Mouse (Mus musculus) lung, adult 2 months (tissue): ENCODE measurements around the gene Mmd2. TPM values are rescaled to one million over a fixed set of nuclear protein-coding genes. Genes with fewer than 3 reads are reported as not detected.

Experiments used
- DNase-seq: peaks from one replicate; pipeline ENCODE4 v3.0.0; 2022
- H3K4me1 ChIP-seq: fragments of 200-500 bp; 2 replicates; pipeline ENCODE4 v1.6.1; 2011; ENCODE audit warnings: low read length; ENCODE audit not compliant: control insufficient read depth, insufficient read depth
- H3K4me3 ChIP-seq: fragments of 200-500 bp; replicated peaks from 2 replicates; pipeline ENCODE3; 2011; ENCODE audit warnings: low read depth, mild to moderate bottlenecking, control low read depth, low read length; ENCODE audit errors: extremely low read depth
- CTCF ChIP-seq: fragments of 200-500 bp; IDR thresholded peaks from 2 replicates; pipeline ENCODE4 v1.5.1; 2011; ENCODE audit warnings: mild to moderate bottlenecking, low read length, control low read depth; ENCODE audit not compliant: insufficient read depth
- POLR2A ChIP-seq: fragments of 200-500 bp; IDR thresholded peaks from 2 replicates; pipeline ENCODE4 v1.6.1; 2011; ENCODE audit warnings: low read depth, mild to moderate bottlenecking, control low read depth, low read length, borderline replicate concordance; ENCODE audit errors: extremely low read depth
- WGBS: fragments of 180-500 bp; shearing (Covaris S2); methylation state at CpG from one replicate; pipeline ENCODE4 v1.1.7; 2018; 5-methylcytosine and 5-hydroxymethylcytosine counted together
- polyA plus RNA-seq: library from polyadenylated mRNA; depleted of rRNA; stranded (reverse); fragments of >200 nt; gene quantifications from 2 replicates; pipeline ENCODE4 v1.2.3, GENCODE M21; 2012

Mmd2 gene
- polyA plus RNA-seq, 1 experiment = 0.14 TPM

GRCm38 (mm10) chr5:142610362-142610761 is 1.8 kb upstream of the Mmd2 start:
- no peaks in the 10 kb centered on the region for H3K4me1 ChIP-seq
- DNase-seq = no peak
- TF ChIP-seq POLR2A (no peak), CTCF (no peak)
- WGBS = 70% methylated on average over 4 of the region's 4 CpGs
- H3K4me3 ChIP-seq = no peak overlapping the region

DNA sequence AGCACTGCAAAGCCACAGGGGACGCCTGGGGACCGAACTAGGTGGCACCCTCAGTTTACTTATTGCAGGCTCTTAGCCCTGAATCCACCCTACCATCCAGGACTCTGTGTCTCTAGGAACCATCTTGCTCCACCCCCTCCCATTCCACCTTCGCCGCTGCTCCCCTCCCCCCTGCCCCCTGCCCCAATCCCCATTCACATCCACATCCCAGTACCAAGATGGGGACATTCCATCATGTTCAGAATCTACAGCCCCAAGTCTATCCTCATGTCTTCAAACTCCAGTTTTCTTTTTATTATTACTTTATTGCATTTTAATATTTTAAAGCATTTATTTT is 357 bp upstream of the Mmd2 start:
- Histone ChIP-seq H3K4me1 (no peaks in the 10 kb centered on the region), H3K4me3 (no peak overlapping the region)
- DNase-seq = no peak
- TF ChIP-seq POLR2A (no peak), CTCF (no peak)
- WGBS = 8% methylated on average over 4 of the region's 4 CpGs

GRCm38 (mm10) chr5:142605288-142605687 is 3.3 kb downstream of the Mmd2 start:
- no peak for DNase-seq
- no peaks in the 10 kb centered on the region for H3K4me1 ChIP-seq
- no peak overlapping the region for H3K4me3 ChIP-seq
- TF ChIP-seq POLR2A = no peak
- 90% methylated on average over 12 of the region's 12 CpGs for WGBS

DNA sequence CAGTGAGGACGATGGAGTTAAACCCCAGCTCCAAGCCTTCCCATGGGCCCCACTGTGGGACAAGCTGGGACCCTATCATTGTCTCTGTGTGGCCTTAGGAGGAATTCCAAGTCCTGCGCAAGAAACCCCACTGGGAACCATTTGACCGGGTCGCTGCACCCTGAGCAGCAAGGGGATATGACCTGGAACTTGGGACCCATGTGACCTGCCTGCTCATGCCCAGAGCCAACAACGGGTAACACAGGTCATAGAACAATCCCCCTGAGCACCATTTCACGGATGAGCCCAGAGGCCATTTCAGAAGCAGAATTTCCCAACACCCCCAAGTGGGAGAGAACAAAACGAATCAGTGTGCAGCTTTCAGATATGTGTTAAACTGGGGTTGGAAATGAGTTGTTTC is 4.2 kb downstream of the Mmd2 start:
- TF ChIP-seq POLR2A (no peak), CTCF (no peak)
- Histone ChIP-seq H3K4me3 (no peak overlapping the region), H3K4me1 (no peaks in the 10 kb centered on the region)
- 79% methylated on average over 7 of the region's 7 CpGs for WGBS
- no peak for DNase-seq

DNA sequence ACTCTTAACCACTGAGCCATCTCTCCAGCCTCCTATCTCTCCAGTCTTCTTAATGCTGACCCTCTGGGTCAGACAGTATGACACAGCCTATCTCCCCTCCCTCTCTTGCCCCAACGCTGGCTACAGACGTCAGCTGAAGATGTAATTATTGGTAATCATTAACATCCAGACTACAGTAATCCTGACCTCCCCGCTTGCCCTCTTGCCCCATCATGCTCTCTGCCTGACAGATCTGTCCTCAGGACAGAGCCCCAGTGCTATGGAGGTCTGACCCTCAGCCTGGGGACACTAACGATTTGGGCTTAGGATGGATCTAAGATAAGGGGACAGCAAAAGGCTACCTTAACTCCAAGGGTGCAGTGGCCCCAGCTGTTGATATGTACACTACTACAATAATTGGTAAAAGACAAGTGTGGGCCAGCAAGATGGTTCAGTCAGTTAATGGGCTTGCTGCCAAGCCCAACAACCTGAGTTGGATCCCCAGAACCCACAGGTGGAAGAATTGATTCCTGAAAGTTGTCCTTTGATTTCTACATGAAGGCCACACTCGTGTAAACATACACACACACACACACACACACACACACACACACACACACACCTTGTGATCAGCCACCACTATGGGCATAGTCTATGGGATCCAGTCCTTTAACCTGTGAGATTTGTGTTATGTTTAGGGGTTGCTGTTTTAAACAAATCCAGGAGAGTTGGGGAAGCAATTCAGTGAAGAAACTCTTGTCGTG is 10.8 kb downstream of the Mmd2 start:
- no peak for DNase-seq

DNA sequence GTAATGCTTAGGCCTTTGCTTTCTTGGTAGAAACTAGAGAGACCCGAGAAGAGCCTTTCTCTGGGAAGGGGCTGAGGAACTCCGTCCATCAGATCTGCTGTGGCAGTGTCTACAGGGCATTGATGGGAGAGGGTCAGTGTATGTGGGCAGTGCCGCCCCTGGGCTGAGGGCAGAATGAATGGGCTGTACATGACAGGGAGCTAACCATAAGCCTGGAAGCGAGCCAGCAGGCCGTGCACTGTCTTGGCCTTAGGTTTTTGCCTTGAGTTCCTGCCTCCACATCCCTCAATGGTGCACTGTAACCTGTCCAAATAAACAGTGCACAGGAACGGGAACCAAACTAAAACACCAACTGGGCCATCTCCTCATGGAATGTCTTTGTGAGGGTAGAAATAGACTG is 11.9 kb downstream of the Mmd2 start:
- no peak for DNase-seq
- Histone ChIP-seq H3K4me3 (no peak overlapping the region), H3K4me1 (no peaks in the 10 kb centered on the region)
- 64% methylated on average over 6 of the region's 6 CpGs for WGBS
- TF ChIP-seq CTCF (no peak), POLR2A (no peak)

More for the DNA sequence above, 10.8 kb downstream of the Mmd2 start:
- 69% methylated on average over 6 of the region's 6 CpGs for WGBS
- H3K4me1 ChIP-seq = no peaks in the 10 kb centered on the region
- TF ChIP-seq POLR2A (no peak), CTCF (no peak)
- no peak overlapping the region for H3K4me3 ChIP-seq

- TF ChIP-seq POLR2A (no peak), CTCF (no peak)
- DNase-seq = no peak
- no peaks in the 10 kb centered on the region for H3K4me1 ChIP-seq
- H3K4me3 ChIP-seq = no peak overlapping the region
- 66% methylated on average over 3 of the region's 3 CpGs for WGBS
These were observed 12.9 kb downstream of the Mmd2 start for GRCm38 (mm10) chr5:142595698-142596097.

GRCm38 (mm10) chr5:142590953-142591616 is 17.5 kb downstream of the Mmd2 start:
- H3K4me3 ChIP-seq = no peak overlapping the region
- H3K4me1 ChIP-seq = no peaks in the 10 kb centered on the region
- 88% methylated on average over 6 of the region's 6 CpGs for WGBS
- TF ChIP-seq CTCF = no peak
- no peak for TF ChIP-seq POLR2A
- no peak for DNase-seq

- no peaks in the 10 kb centered on the region for H3K4me1 ChIP-seq
- no peak for TF ChIP-seq POLR2A
- TF ChIP-seq CTCF = no peak
- DNase-seq = no peak
- no peak overlapping the region for H3K4me3 ChIP-seq
- WGBS = 46% methylated on average over 14 of the region's 14 CpGs
These were observed 24.9 kb downstream of the Mmd2 start for GRCm38 (mm10) chr5:142583616-142584126.

DNA sequence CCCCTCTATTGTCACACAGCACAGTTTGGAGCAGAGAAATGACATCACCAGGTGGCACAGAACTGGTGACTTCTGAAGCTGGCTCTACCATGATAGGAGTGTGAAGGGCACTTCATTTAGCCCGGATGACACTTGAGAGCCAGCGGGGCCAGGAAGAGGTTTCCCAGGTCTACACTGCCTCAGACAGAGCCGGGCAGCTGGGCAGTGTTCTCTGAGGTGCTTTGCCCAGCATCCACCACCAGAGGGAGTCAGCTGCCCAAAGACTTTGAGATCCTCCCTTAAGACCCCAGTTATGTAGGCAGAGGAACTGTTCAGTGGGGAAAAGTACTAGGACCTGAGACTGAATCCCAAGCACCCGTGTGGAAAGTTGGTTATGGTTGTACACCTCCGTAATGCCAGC is 27.1 kb downstream of the Mmd2 start:
- Histone ChIP-seq H3K4me1 (no peaks in the 10 kb centered on the region), H3K4me3 (no peak overlapping the region)
- peak; percentile 11 for DNase-seq
- TF ChIP-seq POLR2A (no peak), CTCF (peak; percentile 66)
- whole genome bisulfite sequencing = 13% methylated on average over 5 of the region's 5 CpGs
